Mouse (Mus musculus) sigmoid colon, adult 10 weeks (tissue): ENCODE data around the gene Vmn2r49. TPM values are rescaled to one million over a fixed set of nuclear protein-coding genes. Genes with fewer than 3 reads are reported as not detected.

Experiments
- polyA plus RNA-seq: library from polyadenylated mRNA; stranded (reverse); fragments of 350-450 nt; fragmentation: Illumina TruSeq; extraction: RNeasy Lipid Tissue Mini Kit (QIAGEN cat#74804); gene quantifications from one replicate; pipeline ENCODE4 v1.2.3, GENCODE M21; 2014; ENCODE audit warnings: low read depth, low replicate concordance

Vmn2r49 gene
- polyA plus RNA-seq, result not detected

GRCm38 (mm10) chr7:9992157-9992556 lies at the start of gene Vmn2r49:
Gene Vmn2r49 (minus strand): TSS chr7:9992257.

GRCm38 (mm10) chr7:9953485-9953884 lies 38.6 kb downstream of the Vmn2r49 start, which contains the start of gene Vmn2r48:
Gene Vmn2r48 (minus strand): TSS chr7:9953585.

Other genes starting within 250 kb of the Vmn2r49 start
- not detected for gene Vmn2r46, start 221.7 kb downstream of the Vmn2r49 start, polyA plus RNA-seq
- not detected for gene Vmn2r47, start 150.9 kb downstream of the Vmn2r49 start, polyA plus RNA-seq
- gene Vmn2r48, start 38.7 kb downstream of the Vmn2r49 start, polyA plus RNA-seq, result not detected
- gene Vmn2r50, start 61.0 kb upstream of the Vmn2r49 start, polyA plus RNA-seq, result not detected
- not detected for gene Vmn2r51, start 113.5 kb upstream of the Vmn2r49 start, polyA plus RNA-seq
- not detected for gene Vmn2r52, start 184.3 kb upstream of the Vmn2r49 start, polyA plus RNA-seq